Mouse (Mus musculus) embryonic fibroblast, embryonic 13.5 days (primary cell): ENCODE measurements around the gene Olfr970.

Experiments used
- CTCF ChIP-seq: IDR thresholded peaks from 2 replicates; pipeline ENCODE4 v1.5.1; 2011; ENCODE audit warnings: mild to moderate bottlenecking, control low read depth, low read length, moderate library complexity, borderline replicate concordance; ENCODE audit not compliant: insufficient read depth
- POLR2A ChIP-seq: IDR thresholded peaks from 2 replicates; pipeline ENCODE4 v1.6.1; 2011; ENCODE audit warnings: low read depth, mild to moderate bottlenecking, control low read depth, low read length, moderate library complexity

- no peak for TF ChIP-seq POLR2A
- no peak for TF ChIP-seq CTCF
Observed at GRCm38 (mm10) chr9:39808560-39808959, at the start of gene Olfr970.
